Mouse (Mus musculus) stomach, embryonic 14.5 days (tissue): ENCODE results near the gene Trpc4ap. TPM values are rescaled to one million over a fixed set of nuclear protein-coding genes. Genes with fewer than 3 reads are reported as not detected.

Experiments used
- microRNA counts: library from miRNA; unstranded; fragments of <30 nt; microRNA quantifications from one replicate; lab custom pipeline; 2016
- microRNA-seq: library from miRNA; unstranded; fragments of <30 nt; microRNA quantifications from one replicate; pipeline ENCODE4, GENCODE M21; 2016
- polyA plus RNA-seq: library from polyadenylated mRNA; unstranded; fragments of >200 nt; fragmentation: Nextera tagmentation; extraction: Ambion mirVana; gene quantifications from 2 replicates; pipeline ENCODE4 v1.2.1, GENCODE M21; 2014

The Trpc4ap gene
- polyA plus RNA-seq, 1 experiment from 2014 or later = 137 TPM

MicroRNAs within 50 kb of the gene (microRNA counts, 519-probe panel; counts per million panel counts)
- not detected for microRNA mmu-miR-499 (lab: Ali Mortazavi, UCI)

Small RNA genes lying within 50 kb of the gene (microRNA-seq; reads per million reads assigned to microRNA genes)
- 2.6 reads per million, percentile 2 among the genes with 10 or more reads in this experiment for gene Mir499

Other genes starting within 250 kb of the Trpc4ap start
- 33.4 and 35.6 TPM in 2 replicates for gene Ncoa6, start 218.5 kb downstream of the Trpc4ap start, polyA plus RNA-seq
- 9.5 and 10.8 TPM in 2 replicates for gene Acss2, start 174.4 kb downstream of the Trpc4ap start, polyA plus RNA-seq
- 2.4 and 2.6 TPM in 2 replicates for gene Ggt7, start 174.1 kb downstream of the Trpc4ap start, polyA plus RNA-seq
- 24.2 and 26.1 TPM in 2 replicates for gene Gss, start 99.6 kb downstream of the Trpc4ap start, polyA plus RNA-seq
- gene Myh7b, start 81.2 kb downstream of the Trpc4ap start, polyA plus RNA-seq = 0.39 and 0.76 TPM in 2 replicates
- 41.6 and 50.2 TPM in 2 replicates for gene Edem2, start 37.1 kb upstream of the Trpc4ap start, polyA plus RNA-seq
- gene Gm17581, start 43.5 kb upstream of the Trpc4ap start, polyA plus RNA-seq = not detected in 2 replicates
- gene Procr, start 58.7 kb upstream of the Trpc4ap start, polyA plus RNA-seq = 14.7 and 15.3 TPM in 2 replicates
- gene Mmp24, start 83.0 kb upstream of the Trpc4ap start, polyA plus RNA-seq = 0.25 and 0.51 TPM in 2 replicates
- 12.8 and 15.0 TPM in 2 replicates for gene BC029722, start 127.0 kb upstream of the Trpc4ap start, polyA plus RNA-seq
- gene Eif6, start 134.5 kb upstream of the Trpc4ap start, polyA plus RNA-seq = 173 and 200 TPM in 2 replicates
- gene Fam83c, start 142.5 kb upstream of the Trpc4ap start, polyA plus RNA-seq = 2.3 and 3.1 TPM in 2 replicates
- 56.3 and 64.4 TPM in 2 replicates for gene Uqcc1, start 237.9 kb upstream of the Trpc4ap start, polyA plus RNA-seq
- gene Gm15557, start 248.3 kb upstream of the Trpc4ap start, polyA plus RNA-seq = not detected in 2 replicates